In genomic region chr1:71556688-71557612, GRCm38 (mm10) we compare ENCODE assay signal across 8 mouse cellular contexts. TPM values are rescaled to one million over a fixed set of nuclear protein-coding genes. Genes with fewer than 3 reads are reported as not detected.
A peak's percentile ranks its signal among the peaks of the same experiment; 100 is the strongest.
DNase-seq lines count a peak whose midpoint lies in the region; ATAC-seq and TF ChIP-seq lines count a peak whose summit lies in the region.

Gene Atic (plus strand): TSS chr1:71557150.

- peak within 1 kb of the TSS; percentile 87 for H3K27ac ChIP-seq in embryonic facial prominence, embryonic 14.5 days (replicated peaks; ENCODE audit: low read depth, low read length)
- peak within 1 kb of the TSS; percentile 71 for H3K27ac ChIP-seq in heart, adult 2 months
- H3K27ac ChIP-seq in limb, embryonic 13.5 days = peak within 1 kb of the TSS; percentile 76
- H3K27ac ChIP-seq in midbrain, embryonic 16.5 days (ENCODE audit: low read length) = peak within 1 kb of the TSS; percentile 67

- TF ChIP-seq EP300 in heart, adult 2 months (IDR thresholded peaks at IDR 0.05; ENCODE audit: insufficient read depth, low read depth, low read length) = 0 out of 2 replicates have a peak, but pooled peaks have one; percentile 48

- DNase-seq in 3T3-L1 (ENCODE audit: low read depth, low spot score) = peak; percentile 97
- peak; percentile 68 to 72 for DNase-seq in adrenal gland, postnatal 4 days (ENCODE audit: low spot score in 2 of 2)
- DNase-seq in embryonic facial prominence, embryonic 14.5 days (ENCODE audit: low spot score) = peak; percentile 97
- DNase-seq in heart, adult 2 months = peak; percentile 92 to 95
- peak; percentile 89 to 91 for DNase-seq in kidney, adult 8-10 months
- DNase-seq in spleen, postnatal 10 days (ENCODE audit: low spot score in 2 of 2) = peak; percentile 76 to 91

- peak within 1 kb of the TSS; percentile 92 for H3K4me2 ChIP-seq in embryonic facial prominence, embryonic 14.5 days (ENCODE audit: low read depth, low read length)
- peak within 1 kb of the TSS; percentile 76 for H3K4me2 ChIP-seq in limb, embryonic 13.5 days (replicated peaks)
- H3K4me2 ChIP-seq in midbrain, embryonic 16.5 days (ENCODE audit: low read length) = peak within 1 kb of the TSS; percentile 92

- TF ChIP-seq POLR2A in heart, adult 2 months (IDR thresholded peaks at IDR 0.05; ENCODE audit: insufficient read depth, low read depth, low read length) = peak; percentile 40

- no peaks in the 10 kb centered on the region for H3K27me3 ChIP-seq in embryonic facial prominence, embryonic 14.5 days (replicated peaks; ENCODE audit: control insufficient read depth, insufficient read depth, low read length)
- H3K27me3 ChIP-seq in heart, adult 2 months (ENCODE audit: control insufficient read depth, insufficient read depth, low read length) = no peaks in the 10 kb centered on the region
- no peaks in the 10 kb centered on the region for H3K27me3 ChIP-seq in limb, embryonic 13.5 days
- no peaks in the 10 kb centered on the region for H3K27me3 ChIP-seq in midbrain, embryonic 16.5 days (ENCODE audit: control insufficient read depth, insufficient read depth, low read depth, low read length)

- peak within 1 kb of the TSS; percentile 77 for H3K4me3 ChIP-seq in embryonic facial prominence, embryonic 14.5 days (ENCODE audit: low read depth, low read length)
- peak within 1 kb of the TSS; percentile 81 for H3K4me3 ChIP-seq in heart, adult 2 months
- H3K4me3 ChIP-seq in limb, embryonic 13.5 days = peak within 1 kb of the TSS; percentile 63
- H3K4me3 ChIP-seq in midbrain, embryonic 16.5 days (ENCODE audit: low read depth, low read length) = peak within 1 kb of the TSS; percentile 59

- under 1% methylated on average over 41 of the region's 55 CpGs for WGBS in embryonic facial prominence, embryonic 14.5 days
- WGBS in heart, adult 2 months = 2% methylated on average over 55 of the region's 55 CpGs
- WGBS in limb, embryonic 13.5 days = under 1% methylated on average over 54 of the region's 55 CpGs
- WGBS in midbrain, embryonic 16.5 days = under 1% methylated on average over 55 of the region's 55 CpGs

- peaks cover 11% of the 10 kb centered on the region; the same call in 1 of the 2 replicates for H3K4me1 ChIP-seq in embryonic facial prominence, embryonic 14.5 days (ENCODE audit: control insufficient read depth, insufficient read depth, low read length)
- peaks cover 5% of the 10 kb centered on the region for H3K4me1 ChIP-seq in heart, adult 2 months (ENCODE audit: control insufficient read depth, insufficient read depth, low read length)
- H3K4me1 ChIP-seq in limb, embryonic 13.5 days = peaks cover 13% of the 10 kb centered on the region
- H3K4me1 ChIP-seq in midbrain, embryonic 16.5 days (ENCODE audit: control insufficient read depth, insufficient read depth, low read length) = peaks cover 2% of the 10 kb centered on the region; the same call in 1 of the 2 replicates

- no peaks in the 10 kb centered on the region for H3K9me3 ChIP-seq in embryonic facial prominence, embryonic 14.5 days (ENCODE audit: control insufficient read depth, low read length)
- H3K9me3 ChIP-seq in limb, embryonic 13.5 days = peaks cover 7% of the 10 kb centered on the region; the same call in 1 of the 2 replicates
- H3K9me3 ChIP-seq in midbrain, embryonic 16.5 days (replicated peaks; ENCODE audit: control insufficient read depth, low read length, poor library complexity, severe bottlenecking) = no peaks in the 10 kb centered on the region

- H3K36me3 ChIP-seq in embryonic facial prominence, embryonic 14.5 days (ENCODE audit: control insufficient read depth, insufficient read depth, low read length) = peaks cover 38% of the 10 kb centered on the region
- peaks cover 5% of the 10 kb centered on the region for H3K36me3 ChIP-seq in heart, adult 2 months (ENCODE audit: control insufficient read depth, insufficient read depth, low read length)
- peaks cover 30% of the 10 kb centered on the region for H3K36me3 ChIP-seq in limb, embryonic 13.5 days
- H3K36me3 ChIP-seq in midbrain, embryonic 16.5 days (ENCODE audit: control insufficient read depth, insufficient read depth, low read length) = peaks cover 11% of the 10 kb centered on the region

- ATAC-seq in embryonic facial prominence, embryonic 14.5 days (ENCODE audit: low read depth) = peak; percentile 99
- ATAC-seq in limb, embryonic 13.5 days (ENCODE audit: low FRiP score, low read depth) = peak; percentile 99
- peak; percentile 98 for ATAC-seq in midbrain, embryonic 16.5 days

- H3K79me2 ChIP-seq in heart, adult 2 months (replicated peaks; ENCODE audit: control insufficient read depth, insufficient read depth, low read length) = no peaks in the 10 kb centered on the region; the same call in 1 of the 2 replicates

- intact Hi-C loops in heart, adult 2 months (cut with DNase I) = loop anchor here (10.0 kb wide), 1 partner anchor 452 kb away; the partner anchor contains the start of gene Bard1

- peak; percentile 7; the same call in 1 of the 2 replicates for TF ChIP-seq CTCF in heart, adult 2 months (IDR thresholded peaks at IDR 0.05)

- H3K9ac ChIP-seq in embryonic facial prominence, embryonic 14.5 days (ENCODE audit: low read depth, low read length) = peak within 1 kb of the TSS; percentile 87
- H3K9ac ChIP-seq in heart, adult 2 months (ENCODE audit: low read depth, low read length) = peak within 1 kb of the TSS; percentile 93
- H3K9ac ChIP-seq in limb, embryonic 13.5 days = peak within 1 kb of the TSS; percentile 79
- H3K9ac ChIP-seq in midbrain, embryonic 16.5 days (ENCODE audit: low read depth, low read length) = peak within 1 kb of the TSS; percentile 68

RNA-seq across cellular contexts. Expression of gene Atic, which starts in this region (rescaled TPM):
- total RNA-seq in adrenal gland, postnatal 4 days (2021) = 10 to 100 TPM; 58.5 to 67.7 TPM
- polyA plus RNA-seq in embryonic facial prominence, embryonic 14.5 days (2014; fragmentation: Nextera tagmentation; extraction: Ambion mirVana) = 53.8 and 62.9 TPM in 2 replicates
- 10 to 100 TPM; 21.5 to 23.3 TPM for total RNA-seq in heart, adult 2 months (2021)
- 15.3 and 21.8 TPM in 2 replicates for polyA plus RNA-seq in heart, adult 2 months (2012; rRNA removed)
- 71.4 and 73.8 TPM in 2 replicates for polyA plus RNA-seq in limb, embryonic 13.5 days (2015; fragmentation: Nextera tagmentation; extraction: Ambion mirVana)
- 28.5 and 32.9 TPM in 2 replicates for polyA plus RNA-seq in midbrain, embryonic 16.5 days (2015; fragmentation: Nextera tagmentation; extraction: Ambion mirVana)

Comparison
In these comparisons a context has a peak if more than half of its experiments do, and no peak if none do; other contexts are left out.
1. Peak in every context shown above with its lines: DNase-seq, ATAC-seq, H3K4me3 ChIP-seq and H3K27ac ChIP-seq.